Mouse (Mus musculus): ENCODE results near the gene Tradd.

Tradd gene

DNA sequence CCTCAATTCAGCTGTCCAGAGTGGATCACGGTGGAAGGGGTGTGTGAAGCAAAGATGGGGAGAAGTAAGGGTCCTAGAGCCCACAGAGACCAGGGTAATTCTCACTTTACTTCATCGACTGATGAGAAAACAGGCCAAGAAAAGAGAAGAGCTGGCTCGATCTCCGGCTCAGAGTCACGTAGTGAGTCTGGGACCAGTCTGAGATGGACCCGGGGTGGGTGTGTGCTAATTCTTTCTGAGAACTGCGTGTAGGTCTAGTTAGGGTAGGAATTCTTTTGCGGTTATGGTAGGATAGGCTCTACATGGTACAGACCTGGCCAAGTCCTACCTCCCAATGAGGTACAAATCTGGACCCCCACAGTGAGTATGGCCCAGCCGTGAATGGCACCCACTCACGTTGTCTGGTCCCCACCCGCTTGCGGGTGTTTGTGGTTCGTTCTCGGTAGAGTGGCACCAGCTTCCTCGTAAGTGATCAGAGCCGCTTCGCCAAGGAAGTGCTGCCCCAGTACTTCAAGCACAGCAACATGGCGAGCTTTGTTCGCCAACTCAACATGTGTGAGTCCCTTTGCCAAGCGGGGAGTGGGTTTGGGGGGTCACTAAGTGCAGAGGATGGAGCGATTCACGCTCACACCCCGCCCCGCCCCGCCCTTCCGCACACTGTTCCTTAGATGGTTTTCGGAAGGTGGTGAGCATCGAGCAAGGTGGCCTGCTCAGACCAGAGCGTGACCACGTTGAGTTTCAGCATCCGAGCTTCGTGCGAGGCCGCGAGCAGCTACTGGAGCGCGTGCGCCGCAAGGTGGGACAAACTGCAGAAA is 5.9 kb upstream of the Tradd start:
- in situ Hi-C loops (cut with MboI, MseI), result loop anchor here in 1 of 2 experiments (5.0 kb wide), 1 partner anchor 638 kb away; the partner anchor contains the start of gene Rrad

DNA sequence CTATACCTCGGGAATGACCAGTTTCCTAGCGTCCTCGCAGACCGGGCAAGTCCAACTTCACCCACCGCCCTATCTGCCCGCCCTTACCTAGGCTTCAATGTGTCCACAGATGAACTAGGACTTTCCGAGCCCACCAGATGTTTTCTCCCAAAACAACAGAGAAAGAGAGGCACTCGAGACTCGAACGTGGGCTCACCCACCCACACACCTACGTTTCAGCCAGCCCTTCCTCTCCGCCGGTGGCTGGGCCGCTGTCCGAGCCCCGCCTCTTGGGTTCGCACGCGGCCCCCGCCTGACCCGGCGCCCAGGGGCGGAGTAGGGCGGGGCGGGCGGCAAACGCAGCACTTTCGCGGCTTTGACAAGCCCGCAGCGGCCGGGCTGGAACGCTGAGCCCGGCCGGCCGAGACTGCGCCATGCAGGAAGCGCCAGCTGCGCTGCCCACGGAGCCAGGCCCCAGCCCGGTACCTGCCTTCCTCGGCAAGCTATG is 5.1 kb upstream of the Tradd start, which contains the start of gene Hsf4:
Gene Hsf4 (plus strand): TSS at position 341 of the 487 bp plus-strand sequence.
- in situ Hi-C loops (cut with MboI, MseI), result no loop called here

DNA sequence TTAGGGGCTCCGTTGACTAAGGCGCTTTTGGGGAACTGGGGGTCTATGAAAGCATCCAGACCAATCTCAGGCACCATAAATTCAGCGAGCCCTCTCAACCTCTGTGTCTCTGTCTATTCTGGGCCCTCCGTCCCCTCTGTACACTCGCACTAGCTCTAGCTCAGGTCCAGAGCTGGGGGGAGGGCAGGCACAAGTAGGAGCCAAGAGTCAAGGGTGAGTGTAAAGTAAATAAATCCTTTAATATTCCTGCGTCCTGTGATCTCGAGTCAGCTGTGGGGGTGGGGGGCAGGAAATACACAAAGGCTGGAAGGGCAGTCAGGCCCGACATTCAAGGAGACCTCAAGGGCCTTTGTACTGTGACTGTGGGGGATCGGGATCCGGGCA is 4.7 kb upstream of the Tradd start:
- in situ Hi-C loops (cut with MboI, MseI), result no loop called here

DNA sequence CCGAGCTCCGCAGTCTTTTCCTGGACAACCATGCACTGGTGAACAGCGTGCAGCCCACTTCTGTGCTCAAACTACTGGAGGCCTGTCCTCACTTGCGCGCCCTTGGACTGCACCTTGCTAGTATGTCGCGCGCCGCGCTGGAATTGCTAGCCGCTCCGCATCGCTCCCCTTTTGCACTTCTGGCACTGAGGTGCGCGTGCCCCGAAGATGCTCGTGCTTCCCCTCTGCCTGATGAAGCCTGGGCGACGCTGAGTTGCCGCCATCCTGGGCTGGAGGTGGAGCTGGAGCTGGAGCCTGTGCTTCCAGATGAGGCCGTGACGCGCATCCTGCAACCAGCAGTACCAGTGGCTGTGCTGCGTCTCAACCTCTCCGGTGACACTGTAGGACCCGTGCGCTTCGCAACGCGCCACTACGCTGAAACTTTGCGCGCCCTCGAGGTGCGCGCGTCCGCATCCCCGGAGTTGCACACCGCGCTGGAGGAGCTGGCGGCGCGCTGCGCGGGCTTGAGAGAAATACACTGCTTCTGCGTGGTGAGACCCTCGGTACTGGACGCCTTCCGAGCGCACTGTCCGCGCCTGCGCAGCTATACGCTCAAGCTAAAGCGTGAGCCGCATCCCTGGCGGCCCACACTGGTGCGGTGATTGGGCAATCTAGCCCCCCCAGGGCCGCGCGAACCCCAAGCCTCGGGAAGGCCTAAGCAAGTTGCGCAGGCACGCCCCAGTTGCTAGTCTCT is 4.1 kb upstream of the Tradd start:
- in situ Hi-C loops (cut with MboI, MseI), result no loop called here

DNA sequence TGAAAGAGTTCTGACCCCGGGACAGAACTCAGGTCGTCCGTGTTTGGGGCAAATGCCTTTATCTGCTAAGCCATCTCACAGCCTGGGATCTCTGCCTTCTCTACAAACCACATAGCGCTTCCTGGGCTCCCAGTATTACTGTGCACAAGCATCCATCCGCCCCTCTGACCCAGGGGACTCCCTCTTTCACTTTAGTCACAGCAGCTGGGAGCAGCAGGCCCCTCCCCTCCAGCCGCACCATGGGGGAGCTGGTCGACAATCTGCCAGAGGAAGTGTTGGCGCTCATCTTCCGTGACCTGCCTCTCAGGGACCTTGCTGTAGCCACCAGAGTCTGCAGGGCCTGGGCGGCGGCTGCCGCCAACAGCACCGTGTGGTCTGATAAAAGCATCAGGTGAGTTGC is 2.4 kb upstream of the Tradd start:
- in situ Hi-C loops (cut with MboI, MseI), result no loop called here

DNA sequence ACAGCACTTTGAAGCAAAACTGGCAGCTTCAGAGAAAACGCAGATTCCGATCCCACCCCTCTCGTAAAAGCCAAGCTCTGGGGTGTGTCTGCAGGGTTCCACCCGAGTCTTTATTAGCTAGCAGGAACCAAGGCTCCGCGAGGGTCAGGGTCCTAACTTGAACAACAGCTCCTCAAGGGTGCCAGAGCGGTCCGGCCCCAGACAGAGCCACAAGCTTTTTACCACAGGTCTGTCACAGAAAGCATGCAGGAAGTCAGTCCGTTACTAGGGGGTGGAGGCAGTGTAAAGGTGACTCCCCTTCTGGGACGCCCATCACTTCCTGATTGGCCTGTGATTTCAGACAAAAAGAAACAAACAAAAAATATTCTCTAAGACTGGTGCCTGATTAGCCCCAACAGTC is 719 bp upstream of the Tradd start:
- in situ Hi-C loops (cut with MboI, MseI), result no loop called here

DNA sequence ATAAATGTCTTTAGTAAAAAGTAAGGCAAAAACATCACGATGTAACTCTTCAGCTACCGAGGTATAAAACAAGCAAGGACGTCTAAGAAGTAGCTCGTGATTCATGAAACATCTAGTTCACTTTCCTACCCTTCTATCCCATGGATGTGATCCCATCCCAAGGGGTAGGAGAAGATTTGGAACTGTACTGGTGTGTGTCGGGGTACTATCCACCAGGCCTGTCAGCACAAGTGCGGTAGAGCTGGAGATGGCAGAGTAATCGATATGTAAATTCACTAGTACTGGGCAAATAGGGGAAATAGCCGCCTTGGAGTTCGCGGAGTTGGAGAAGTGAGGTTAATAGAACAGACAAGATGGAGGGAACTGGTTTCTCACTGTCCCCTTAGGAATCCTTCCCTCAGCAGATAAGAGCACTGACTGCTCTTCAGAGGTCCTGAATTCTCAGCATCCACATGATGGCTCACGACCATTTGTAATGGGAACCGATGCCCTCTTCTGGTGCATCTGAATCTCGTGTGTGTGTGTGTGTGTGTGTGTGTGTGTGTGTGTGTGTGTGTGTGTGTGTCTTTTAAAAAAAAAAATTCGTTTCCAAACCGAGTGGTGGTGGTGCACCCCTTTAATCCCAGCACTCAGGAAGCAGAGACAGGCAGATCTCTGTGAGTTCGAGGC is 1.0 kb downstream of the Tradd start:
- in situ Hi-C loops (cut with MboI, MseI), result no loop called here

DNA sequence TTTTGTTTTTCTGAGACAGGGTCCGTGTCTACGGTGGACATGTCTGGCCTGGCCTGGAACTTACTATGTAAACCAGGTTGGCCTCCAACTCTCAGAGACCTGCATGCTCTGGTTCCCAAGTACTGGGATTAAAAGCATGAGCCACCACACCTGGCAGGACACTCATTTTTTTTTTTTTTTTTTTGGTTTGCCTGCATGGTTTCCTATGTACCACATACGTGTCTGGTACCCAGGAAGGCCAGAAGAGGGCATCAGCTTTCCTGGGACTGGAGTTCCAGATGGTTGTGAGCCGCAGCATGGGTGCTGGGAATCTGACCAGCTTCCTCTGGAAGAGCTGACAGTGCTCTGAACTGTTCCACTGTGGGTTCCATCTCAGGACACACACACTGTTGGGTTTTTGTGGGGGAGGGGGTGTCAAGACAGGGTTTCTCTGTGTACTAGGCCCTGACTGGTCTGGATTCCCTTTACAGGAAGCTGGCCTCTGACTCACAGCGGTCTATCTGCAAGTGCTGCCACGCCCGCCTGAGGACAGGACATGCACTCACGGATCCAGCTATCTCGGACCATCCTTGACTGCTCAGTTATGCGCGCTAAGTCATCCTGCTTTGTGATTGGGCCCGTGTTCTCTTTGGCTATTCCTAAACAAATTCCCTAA is 3.0 kb downstream of the Tradd start:
- in situ Hi-C loops (cut with MboI, MseI), result no loop called here

DNA sequence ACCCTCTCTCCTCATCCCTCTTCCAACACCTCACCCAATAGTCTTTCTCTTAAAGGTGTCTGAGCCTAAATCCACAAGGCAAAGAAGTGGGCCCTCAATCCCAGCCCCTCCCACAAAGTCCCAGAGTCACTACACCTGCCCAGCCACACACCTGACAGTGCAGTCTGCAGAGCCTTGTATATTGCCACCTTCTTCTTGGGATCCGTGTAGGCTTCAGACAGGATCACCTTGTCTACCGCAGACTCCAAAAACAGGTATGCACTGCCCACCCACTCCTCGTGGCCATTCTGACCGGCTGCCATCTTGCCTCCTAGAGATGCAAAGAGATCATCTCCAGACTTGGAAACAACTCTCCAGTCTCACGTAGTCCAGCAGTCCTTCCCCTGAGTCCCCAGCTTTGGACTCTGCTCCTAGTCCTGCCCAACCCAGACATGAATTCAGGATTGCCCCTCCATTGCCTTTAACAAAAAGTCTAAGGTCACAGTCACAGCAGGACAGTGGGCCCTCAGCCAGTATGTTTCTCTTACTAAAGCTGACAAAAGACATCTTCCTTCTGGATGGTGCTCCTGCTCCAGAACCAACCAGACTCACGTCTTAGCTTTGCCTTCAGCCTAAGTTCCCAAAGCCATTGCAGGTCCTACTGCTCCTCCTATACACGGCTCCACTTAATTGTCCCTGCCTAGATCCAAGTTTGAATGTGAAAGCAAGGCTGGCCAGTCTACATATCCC is 3.9 kb downstream of the Tradd start:
- in situ Hi-C loops (cut with MboI, MseI), result no loop called here

DNA sequence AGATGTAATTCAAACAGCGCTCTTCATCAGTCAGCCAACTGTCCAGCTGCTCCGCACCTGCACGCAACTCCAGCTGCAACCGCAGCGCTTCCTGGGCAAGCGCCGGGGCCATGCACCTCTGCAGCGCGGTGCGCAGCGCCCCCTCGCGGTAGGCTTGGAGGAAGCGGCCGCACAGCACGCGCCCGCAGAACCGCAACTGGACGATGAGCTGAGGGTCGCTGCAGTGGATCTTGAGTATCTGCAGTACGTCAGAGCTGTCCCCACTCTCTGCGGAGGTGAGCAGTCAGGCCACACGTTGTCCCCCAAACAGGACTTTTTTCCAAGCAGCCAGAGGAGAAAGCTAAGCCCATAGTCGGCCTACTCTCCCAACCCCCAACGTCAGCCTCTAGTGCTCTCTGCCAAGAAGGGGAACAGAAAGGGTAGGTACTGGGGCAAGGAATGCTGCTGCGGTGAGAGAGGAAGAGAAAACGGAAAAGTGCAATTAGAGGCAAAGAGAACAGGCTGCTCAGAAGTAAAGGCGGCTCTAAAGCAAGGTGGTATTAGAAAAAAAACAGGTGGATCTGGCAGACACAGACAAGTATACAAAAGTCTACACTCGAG is 4.6 kb downstream of the Tradd start:
- in situ Hi-C loops (cut with MboI, MseI), result loop anchor here (5.0 to 10.0 kb wide), 3 partner anchors 135 to 1015 kb away; partner anchors contain the start of genes Cdh16 (in 1 of the 2) and Tk2 (in 1 of the 2)

DNA sequence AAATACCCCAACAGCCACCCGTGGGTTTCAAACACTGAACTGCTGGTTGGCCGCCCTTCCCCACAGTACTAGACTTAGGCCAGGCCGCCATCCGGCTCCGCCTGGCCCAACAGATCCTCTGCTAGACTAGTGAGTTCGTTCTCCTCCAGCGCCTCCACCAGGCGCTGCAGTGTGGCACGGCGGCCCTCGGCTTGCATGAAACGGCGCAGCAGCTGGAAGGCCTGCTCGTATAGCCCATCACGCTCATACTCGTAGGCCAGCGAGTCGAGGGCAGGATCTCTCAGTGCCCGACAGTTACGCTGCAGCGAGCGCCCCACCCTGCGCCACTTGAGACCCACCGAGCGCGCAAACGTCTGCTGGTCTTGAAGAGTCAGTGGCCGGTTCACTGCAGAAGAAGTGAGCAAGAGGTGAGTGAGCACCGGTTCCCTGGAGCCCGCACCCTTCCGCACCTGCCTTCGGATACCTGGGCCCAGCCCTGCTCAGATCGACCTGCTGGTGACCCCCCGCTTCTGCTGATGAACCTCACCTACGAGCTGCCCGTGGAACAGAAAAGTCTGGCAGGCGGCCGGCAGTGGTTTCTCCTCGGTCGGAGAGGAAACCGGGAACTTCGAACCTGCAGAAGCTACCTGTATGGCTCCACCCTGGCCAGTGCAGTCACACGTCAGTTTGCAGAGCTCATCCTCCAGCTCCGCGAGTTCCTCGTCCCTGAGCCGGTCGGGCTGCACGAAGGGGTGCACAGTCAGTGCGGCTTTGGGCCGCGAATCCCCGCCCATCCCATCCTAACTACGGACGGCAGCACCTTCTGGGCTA is 5.3 kb downstream of the Tradd start:
- in situ Hi-C loops (cut with MboI, MseI), result loop anchor here (5.0 to 10.0 kb wide), 3 partner anchors 134 to 1014 kb away; partner anchors contain the start of genes Cdh16 (in 1 of the 2) and Tk2 (in 1 of the 2)

DNA sequence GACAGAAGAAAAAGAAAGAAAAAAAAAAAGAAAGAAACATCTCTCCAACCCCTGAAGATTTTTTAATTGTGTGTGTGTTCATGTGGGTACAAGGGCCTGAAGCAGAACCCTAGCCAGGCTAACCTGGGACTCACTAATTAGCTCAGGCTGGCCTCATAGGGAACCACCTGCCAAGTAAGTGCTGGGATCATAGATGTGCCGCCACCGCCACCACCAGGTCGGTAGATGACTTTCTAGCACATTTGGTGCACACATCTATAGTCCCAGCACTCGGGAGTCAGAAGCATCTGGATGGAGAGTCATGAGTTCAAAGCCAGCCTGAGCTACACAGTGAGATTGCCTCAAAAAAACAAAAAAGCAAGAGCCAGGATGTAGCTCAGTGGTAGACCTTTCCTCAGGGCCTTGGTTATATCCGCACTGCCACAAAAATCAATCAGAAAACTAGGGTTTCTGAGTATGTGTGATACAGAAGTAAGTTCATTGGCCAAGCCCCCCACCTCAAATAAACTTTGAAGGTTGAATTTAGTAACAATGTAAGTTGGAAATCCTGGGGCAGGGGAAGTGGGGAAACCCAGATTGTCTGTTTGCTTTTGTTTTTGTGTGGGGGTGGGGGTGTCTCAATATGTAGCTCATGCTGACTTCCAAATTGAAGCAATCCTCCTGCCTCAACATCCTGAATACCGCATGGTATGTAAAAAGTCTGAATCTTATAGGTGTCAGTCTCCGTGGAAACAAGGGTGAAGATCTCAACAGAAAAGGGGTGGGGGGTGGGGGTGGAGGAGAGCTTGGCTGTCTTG is 6.9 kb downstream of the Tradd start:
- in situ Hi-C loops (cut with MboI, MseI), result loop anchor here (5.0 to 10.0 kb wide), 3 partner anchors 133 to 1013 kb away; partner anchors contain the start of genes Cdh16 (in 1 of the 2) and Tk2 (in 1 of the 2)

DNA sequence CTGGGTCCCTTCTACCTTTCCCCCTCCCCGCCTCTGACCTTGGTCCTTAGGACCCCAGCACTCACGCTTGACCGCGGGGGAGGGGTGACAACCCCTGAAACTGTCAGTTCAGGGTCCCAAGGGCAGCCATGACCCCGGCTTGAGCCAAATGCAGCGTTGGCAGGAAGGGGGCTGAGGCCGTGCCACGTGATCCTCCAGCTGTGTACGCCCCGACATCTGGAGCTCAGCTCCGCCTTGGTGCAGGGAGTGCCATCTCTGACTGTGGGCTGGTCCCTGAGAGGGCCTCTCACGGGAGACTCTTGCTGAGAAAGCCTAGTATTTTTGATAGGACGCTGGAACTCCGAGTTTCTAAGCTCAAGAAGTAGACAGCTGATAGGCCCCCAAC is 9.5 kb downstream of the Tradd start, which contains the start of gene B3gnt9:
Gene B3gnt9 (minus strand): TSS at position 188 of the 385 bp plus-strand sequence.
- in situ Hi-C loops (cut with MboI, MseI), result loop anchor here (5.0 to 10.0 kb wide), 3 partner anchors 130 to 1010 kb away; partner anchors contain the start of genes Cdh16 (in 1 of the 2) and Tk2 (in 1 of the 2)

DNA sequence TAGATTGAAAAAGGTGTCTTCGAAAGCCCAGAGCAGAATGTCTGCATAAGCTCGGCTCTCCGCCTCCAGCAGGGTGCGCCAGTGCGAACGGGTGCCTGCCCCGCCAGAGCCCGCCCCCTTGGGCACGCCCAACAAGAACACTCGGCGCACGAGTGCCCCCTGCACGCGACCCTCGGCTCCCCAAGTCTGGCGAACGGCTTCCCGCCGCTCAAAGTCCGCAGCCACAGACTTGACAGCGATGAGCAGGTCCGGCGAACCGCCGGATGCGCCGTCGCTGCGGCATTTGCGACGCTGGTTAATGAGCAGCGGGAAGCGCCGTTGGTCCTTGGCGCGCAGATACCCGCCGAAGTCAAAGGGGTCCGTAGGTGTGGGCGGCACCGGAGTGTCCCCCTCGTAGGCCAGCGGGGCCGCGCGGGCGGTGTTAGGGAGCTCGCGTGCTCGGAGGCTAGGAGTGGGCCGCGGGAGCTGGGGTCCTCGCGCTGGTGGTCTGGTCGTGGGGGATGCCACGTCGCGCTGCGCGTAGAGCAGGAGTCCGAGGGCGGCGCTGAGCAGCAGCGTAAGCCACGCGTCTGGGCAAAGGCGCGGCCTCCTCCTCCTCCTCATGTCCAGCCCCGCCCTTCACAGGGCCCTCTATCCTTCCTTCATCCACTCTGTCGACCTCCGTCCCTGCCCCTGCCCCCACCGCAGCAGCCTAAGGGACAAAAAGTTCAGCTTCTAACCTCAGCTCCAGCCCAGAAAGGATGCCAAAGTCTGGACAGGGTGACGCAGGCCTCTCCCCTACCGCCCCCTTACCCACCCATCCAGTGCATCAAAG is 10.1 kb downstream of the Tradd start:
- in situ Hi-C loops (cut with MboI, MseI), result loop anchor here (10.0 kb wide), 2 partner anchors 130 to 1010 kb away; partner anchors contain the start of gene Tk2 (in 1 of the 2)

DNA sequence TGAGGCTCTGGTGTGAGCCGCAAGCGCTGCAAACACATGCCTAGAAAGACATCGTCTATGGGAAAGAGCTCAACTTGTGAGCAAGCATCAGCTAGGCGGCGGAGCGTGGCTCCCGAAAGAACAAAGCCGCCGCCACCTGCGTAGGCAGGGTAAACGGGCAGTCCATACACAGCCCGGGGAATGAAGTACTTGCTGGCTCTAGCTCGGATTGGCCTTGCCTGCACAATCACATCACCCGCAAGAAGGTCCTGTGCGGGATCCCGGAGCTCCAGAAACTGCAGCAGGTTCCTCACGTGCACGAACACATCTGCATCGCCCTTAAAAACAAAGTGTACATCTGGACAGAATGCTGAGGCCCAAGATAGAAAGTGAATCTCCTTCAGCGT is 10.7 kb downstream of the Tradd start:
- in situ Hi-C loops (cut with MboI, MseI), result loop anchor here (10.0 kb wide), 2 partner anchors 129 to 1009 kb away; partner anchors contain the start of gene Tk2 (in 1 of the 2)

DNA sequence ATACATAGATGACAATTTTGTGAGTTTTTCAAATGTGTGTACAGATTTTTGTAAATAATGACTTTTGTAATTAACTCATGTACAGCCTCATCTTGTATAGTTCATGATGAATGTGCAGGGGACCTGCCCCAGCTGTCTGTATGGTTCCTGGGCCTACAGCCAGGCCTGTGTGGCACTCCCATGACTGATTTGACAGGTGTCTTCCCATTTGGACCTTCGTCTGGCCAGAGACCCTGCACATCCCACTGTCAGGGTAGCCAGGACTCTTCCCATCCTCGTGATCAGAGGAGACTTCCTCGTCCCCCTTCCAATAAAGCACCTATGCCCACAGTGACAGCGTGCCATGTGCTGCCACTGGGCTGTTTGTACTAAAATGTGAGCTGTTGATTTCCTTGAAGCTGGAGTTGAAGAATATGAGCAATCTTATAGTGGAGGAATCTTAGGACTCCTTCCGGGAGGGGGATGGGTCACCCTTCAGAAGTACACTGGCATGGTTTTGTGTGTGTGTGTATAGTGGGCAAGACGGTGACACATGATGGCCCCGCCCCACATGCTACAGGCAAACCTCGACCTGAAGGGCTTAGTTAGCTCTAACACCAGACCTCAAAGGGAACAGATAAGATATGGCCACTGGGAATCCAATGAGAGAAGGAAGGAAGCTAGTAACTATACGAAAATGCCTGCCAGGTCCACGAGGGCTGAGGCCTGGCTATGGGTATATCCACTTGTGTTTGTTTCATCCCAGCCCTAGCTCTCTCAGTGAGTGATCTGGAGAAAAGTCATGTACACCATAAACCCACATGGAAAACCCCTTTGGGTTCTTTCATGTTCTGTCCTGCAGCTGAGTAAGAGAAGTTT is 11.5 kb downstream of the Tradd start:
- in situ Hi-C loops (cut with MboI, MseI), result loop anchor here (10.0 kb wide), 2 partner anchors 128 to 1008 kb away; partner anchors contain the start of gene Tk2 (in 1 of the 2)
